Mouse (Mus musculus) T-helper 1 cell (primary cell): ENCODE measurements around the gene Tmem98.

Experiments used
- in situ Hi-C: fragments of 300-600 bp; cut with MboI, MseI; formaldehyde crosslinking; loops from one replicate; pipeline ENCODE4 v1.15.1; 2025; ENCODE audit warnings: high pct_unique_total_duplicates

Gene Tmem98

DNA sequence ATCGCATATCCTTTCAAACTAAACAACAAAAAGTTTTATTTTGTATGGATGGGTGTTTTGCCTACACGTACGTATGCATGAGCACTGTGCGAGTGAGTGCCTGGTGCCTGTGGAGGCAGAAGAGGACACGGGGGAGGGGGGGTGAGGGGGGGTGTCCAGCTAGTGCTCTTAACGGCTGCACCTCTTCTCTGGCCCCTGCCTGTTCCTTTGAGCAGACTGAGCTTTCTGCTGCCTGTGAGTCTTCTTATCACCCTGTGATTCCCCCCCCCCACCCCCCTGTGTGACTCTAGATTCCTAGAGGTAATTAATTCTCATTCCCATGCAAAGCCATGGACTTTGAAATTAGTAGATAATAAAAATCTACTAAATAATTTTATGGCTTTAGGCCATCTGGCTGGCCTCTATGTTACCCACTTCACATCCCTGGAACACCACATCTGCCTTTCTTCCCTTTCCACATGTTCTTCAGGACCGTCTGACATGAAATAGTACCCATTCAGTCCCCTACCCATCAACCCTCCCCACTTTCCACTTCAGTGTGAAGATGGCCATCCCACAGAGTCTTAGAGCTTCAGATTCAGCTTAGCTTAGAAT, 20.2 kb upstream of the Tmem98 start:
- in situ Hi-C loops, result loop anchor here (10.0 kb wide), 2 partner anchors 285 to 375 kb away; no protein-coding TSS in a partner anchor

DNA sequence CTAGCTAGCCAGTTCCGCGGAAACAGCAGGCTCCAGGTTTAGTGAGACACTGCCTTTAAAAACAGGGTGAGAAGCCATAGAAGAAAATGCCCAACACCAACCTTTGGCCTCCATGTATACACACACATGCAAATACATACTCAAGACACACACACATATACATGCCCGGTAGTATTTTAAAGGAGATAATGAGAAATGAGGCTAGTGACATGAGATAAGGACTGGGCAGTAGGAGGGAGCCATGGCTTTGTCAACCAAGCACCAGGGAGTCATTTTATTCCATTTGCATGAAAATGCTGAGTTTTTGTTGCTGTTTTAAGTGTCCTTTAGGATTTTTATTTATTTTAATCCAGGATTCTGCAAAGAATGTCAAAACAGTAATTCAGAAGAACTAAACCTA, 19.6 kb upstream of the Tmem98 start:
- in situ Hi-C loops, result no loop called here

DNA sequence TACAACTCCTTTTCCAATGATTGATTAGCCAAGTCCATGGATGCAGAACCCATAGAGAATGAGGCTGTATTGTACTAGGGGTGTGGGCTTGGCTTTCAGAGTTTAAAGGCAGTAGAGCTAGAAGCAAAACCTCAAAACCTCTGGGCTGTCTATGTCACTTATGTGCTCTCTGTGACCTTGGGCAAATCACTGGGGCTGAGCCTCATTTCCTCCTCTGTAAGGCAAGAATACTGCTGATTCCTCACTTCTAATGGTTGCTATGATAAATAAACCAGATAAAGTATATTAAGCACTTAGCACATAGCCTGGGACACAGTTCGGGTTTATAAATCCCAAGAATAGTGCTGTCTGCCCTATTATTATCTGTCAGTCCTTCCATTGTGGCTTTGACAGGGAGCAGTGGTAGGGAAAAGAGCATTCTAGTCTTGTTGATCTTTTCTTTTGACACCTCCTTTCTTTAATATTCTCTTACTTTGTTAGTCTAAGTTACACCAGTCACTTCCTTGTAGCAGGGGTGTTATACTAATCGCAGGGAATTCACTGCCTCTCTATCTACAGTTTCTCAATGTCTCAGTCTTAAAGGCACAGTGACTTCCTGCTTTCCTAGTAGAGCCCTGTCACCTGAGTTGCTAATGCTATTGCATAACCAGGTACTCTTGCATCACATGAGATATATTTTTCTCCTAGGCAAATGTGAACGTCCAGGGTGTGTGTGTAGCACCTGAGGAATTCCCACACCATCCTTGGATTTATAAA, 18.1 kb upstream of the Tmem98 start:
- in situ Hi-C loops, result no loop called here

DNA sequence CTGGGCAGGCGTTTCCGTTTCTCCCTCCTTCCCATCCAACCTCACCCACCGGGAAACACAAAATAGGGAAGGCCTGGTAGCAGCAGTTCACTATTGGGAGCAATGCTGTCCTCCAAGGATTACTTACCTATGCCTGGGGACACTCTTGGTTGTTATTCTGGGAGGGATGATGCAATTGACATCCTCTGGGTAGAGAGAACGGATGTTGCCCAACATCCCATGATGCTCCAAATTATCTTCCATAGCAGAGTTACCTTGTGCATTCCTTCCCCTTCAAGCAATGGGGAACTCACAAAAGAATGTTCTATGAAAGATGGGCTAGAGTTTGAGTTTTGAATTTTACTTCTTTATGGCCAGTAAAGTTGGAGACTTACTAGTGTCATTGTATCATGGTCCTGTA, 16.6 kb upstream of the Tmem98 start:
- in situ Hi-C loops, result no loop called here

DNA sequence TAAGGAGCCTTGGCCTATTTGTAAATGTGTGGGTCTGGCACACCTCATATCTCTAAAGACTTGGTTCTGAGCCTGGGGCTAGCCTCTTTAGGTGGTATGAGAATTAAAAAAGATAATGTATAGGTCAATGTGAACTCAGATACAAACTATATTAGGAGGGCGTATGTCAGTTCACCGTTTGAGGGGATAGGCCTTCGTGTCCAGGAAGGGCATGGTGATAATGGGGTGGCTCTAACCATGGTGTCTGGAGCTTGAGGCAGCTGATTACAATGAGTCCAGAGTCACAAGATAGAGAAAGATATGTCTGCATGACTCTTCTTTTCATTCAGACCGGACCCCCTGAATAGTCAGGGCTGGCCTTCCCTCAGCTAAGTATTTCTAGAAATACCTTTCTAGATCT, 15.7 kb upstream of the Tmem98 start:
- in situ Hi-C loops, result no loop called here

DNA sequence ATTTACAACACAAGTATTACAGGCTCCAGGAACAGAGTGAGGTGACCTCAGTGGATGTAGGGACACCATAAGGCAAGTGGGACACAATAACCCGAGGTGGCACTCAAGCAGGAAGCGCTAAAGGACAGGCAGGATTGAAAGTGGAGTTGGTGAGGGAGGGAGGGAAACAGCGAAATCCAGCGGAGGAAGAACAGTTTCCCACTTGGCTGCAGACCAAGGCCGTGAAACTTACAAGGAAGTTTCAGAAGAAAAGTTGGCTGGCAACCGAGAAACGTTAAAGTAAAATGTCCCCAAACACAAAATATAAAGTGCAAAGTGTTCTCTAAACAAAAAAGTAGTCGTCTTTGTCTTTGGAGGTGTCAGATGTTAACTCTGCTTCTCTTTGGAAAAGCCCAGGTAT, 14.5 kb upstream of the Tmem98 start:
- in situ Hi-C loops, result no loop called here

DNA sequence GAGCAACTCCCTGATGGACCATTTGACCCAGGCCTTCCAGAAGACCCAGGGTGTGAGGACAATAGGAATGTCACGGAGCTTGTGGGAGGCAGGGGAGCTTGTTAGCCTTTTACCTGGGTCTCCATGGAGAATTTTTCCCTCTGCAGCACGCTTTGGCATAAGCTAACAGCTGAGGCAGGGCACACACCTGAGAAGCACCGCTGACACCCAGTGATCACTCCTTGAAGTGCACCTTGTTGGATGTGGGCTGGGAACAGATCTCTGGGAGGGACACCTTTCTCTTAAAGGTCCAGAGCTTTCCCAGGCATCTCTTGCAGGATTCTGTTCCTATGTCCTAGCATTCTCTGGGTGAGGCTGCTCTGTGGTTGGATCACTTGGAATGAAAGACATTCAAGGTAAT, 10.0 kb upstream of the Tmem98 start:
- in situ Hi-C loops, result no loop called here

DNA sequence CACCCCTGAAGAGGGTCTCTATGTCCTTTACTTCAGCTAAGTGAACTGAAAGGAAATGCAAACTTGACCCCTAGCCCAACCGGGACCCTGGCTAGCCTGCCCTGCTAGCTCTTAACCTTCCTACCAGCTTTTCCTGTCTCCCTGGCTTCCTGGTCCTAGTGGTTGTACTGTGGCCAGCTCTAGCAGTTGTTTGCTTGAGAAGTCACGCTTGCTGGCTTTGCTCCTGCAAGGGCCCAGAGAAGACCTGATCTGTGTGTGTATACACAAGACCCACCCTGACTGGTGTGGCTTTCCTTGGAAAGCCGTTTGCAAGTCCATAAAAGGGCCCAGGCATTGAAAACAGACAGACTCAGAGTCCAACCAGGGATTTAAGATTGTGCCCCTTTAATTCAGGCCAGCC, 7.3 kb upstream of the Tmem98 start:
- in situ Hi-C loops, result no loop called here

DNA sequence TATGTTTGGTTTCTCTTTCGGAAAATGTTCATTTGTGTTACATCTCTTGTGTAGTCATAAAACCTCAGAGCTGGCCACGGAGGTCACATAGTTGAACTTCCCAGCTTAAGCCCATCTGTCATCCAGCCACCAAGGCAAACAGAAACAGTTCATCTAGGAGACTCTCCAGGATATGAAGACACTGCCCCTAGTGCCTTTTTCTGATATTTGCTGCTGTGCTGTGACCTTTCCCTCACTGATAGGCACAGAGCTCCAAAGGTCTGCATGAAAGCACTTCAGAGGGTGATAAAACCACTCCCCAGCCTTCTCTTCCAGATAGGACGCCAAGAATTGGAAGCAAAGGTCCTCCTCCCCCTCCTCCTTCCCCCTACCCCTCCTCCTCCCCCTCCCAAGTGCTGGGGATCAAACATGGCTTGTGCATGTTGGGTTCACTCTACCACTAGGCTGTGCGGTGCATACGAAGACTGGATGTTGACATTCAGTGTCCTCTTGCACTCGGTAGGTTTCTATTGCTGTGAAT, 1.4 kb upstream of the Tmem98 start:
- in situ Hi-C loops, result loop anchor here (5.0 kb wide), 2 partner anchors 41 to 54 kb away; no protein-coding TSS in a partner anchor

DNA sequence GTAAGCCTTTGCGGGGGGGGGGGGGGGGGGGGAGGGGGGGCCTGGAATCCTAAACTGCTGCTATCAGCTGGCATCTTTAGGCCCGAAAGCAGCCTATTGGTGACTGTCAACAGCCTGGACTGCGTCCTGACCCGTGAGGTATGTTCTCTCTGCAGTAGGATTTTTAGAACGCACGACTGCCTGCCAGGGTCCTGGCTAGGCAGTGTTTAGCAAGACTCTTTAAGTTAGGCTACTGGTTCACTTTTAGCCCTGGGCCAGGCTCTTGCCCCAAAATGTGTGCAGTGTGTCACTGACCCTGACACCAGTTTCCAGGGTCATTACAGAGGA, 346 bp upstream of the Tmem98 start:
- in situ Hi-C loops, result loop anchor here (5.0 kb wide), 2 partner anchors 42 to 53 kb away; no protein-coding TSS in a partner anchor

DNA sequence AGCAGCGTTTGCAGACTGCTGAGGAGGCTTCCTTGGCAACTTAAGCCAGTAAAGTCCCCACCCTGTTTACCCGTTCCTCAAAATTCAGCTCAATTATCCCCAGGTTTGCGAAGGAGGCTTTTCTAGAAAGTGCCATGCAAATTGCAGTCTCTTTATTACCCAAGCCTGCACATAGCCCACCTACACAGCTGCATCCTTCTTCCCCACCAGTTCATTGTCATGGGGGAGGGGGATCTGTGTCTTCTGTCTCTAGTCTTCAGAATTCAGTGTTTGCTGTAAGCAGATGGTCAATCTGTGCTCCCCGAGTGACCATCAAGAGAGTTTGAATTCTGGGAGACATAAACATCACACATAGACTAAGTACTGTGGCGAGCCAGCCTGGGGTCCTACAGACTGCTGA, 1.2 kb downstream of the Tmem98 start:
- in situ Hi-C loops, result loop anchor here (5.0 kb wide), 1 partner anchor 114 kb away; no protein-coding TSS in a partner anchor

DNA sequence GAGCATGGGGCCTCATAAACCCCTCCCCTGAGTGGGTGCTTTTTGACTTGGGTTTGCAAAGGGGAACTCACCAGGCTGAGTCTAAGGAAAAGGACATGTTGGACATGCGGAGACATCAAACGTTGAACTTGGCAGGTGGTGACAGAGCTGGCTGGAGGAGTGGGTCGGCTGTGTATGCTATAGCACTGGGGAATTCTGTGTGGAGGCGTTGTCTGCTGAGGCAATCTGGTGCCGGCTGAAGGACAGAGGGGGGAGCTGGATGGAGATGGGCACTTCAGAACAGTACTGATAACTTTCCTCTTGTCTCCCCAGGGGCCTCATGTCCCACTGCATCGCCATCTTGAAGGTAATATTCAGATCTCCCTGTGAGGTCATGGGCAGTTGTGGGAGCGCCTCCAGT, 5.4 kb downstream of the Tmem98 start:
- in situ Hi-C loops, result no loop called here

DNA sequence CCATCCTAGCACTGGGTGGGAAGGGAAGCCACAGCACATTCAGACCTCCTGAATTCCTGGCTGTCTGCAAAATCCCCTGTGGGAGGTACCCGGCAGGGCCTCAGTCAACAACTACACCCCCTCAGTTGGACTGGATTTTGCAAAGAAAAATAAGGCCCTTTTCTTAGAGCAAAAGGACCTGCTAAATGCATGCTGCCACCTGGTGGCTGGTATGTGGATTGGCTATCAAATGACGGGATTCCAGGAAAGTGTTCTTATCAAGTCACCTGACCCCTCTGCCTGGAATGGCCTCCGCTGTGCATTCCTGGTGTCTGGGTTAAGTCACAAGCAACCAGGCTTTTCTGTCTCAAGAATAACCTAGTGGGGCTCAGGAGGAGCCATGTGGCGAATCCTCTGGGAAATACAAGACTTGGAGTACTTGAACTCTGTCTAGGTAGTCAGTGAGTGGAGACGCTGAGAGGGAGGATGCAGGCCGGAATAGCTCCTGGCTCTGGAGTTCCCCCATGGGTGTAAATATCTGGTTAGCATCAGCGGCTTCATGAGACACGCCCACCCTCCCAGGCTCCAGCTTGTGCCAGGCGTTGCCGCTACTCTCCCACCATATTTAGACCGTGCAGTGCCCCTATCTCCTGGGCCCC, 8.2 kb downstream of the Tmem98 start:
- in situ Hi-C loops, result no loop called here

DNA sequence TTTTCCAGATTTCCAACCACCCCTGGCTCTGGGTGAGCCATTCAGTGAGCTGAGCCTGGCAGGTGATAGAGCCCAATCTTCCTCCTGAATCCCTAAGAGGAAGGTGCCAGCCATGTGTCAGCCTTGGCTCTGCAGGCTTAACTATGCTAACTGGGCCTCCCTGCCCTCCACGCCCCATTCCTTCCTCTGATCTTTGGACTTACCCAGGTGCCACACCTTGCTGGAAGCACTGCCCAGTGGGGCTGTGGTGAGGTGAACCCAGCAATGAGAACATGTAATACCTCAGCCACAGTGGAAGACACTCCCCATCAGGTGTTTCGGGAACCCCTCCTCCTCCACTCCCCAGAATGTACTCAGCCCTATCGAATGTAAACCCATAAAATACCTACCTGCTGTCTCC, 10.1 kb downstream of the Tmem98 start:
- in situ Hi-C loops, result no loop called here

DNA sequence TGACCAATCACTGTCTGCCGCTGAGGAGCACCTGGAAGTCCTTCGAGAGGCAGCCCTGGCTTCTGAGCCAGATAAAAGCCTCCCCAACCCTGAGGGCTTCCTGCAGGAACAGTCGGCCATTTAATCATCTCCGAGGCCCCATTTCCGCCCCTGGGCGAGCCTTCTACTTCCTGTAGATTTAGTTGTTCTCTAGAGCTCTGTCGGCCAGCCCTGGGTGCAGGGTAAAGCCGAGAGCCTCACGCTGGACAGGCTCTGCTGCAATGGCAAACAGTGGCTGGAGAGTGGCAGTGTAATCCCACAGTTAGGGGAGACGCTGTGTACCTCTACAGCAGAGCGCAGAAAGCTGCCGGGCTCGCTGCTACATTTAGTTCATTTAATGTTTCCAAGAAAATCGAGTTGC, 11.3 kb downstream of the Tmem98 start:
- in situ Hi-C loops, result no loop called here

DNA sequence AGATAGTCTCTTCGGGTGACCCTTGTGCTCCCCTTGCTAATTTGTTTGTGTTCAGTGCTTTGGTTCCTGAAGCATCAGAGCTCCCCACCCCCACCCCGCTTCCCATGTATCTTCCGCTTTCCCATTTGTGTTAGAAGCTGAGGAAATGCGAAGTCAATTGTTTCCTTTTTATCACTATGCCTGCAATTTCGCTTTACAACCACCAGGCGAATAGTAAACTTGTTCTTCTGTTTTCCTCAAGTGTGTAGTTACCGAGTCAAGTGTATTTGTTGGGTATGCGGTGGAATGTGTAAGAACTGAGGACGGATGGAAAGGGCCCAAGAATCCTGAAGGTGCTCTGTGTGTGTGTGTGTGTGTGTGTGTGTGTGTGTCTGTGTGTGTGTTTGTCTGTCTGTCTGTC, 11.8 kb downstream of the Tmem98 start:
- in situ Hi-C loops, result no loop called here

DNA sequence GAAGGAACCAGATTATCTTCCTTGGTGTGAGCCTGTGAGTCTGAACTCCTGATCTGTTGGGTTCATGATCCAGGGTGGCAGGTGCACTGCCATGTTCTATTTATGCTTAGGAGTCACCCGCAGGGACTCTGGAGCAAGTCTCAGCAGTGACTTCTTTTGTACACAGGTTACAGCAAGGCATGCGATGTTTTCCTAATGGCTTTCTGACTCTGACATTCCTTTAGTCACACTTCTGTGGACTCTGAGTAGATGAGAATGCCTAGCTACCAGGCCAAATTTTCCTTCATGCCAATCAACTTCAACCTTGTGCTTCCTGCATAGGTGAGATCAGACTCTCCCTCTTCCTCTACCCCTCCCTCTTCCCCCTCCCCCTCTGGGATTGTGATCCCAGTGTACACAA, 25.4 kb downstream of the Tmem98 start:
- in situ Hi-C loops, result no loop called here

DNA sequence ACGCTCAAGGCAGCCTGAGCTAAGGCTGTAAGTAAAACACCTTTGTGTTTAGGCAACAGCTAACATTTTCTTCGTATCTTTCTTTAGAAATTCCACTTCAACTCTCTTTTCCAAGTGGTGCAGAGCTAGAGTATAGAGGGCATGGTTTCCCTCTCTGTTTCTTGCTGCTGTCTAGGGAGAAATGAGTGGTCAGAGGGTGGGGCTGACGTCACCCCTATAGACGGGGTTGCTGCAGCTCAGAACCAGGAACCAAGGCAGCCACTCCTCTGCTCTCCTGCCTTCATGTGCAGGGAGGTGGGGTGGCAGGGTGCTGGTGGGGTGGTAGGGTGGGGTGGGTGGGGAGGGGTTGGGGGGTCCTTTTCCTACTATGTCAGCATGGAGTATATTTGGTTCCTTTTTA, 25.9 kb downstream of the Tmem98 start:
- in situ Hi-C loops, result no loop called here

DNA sequence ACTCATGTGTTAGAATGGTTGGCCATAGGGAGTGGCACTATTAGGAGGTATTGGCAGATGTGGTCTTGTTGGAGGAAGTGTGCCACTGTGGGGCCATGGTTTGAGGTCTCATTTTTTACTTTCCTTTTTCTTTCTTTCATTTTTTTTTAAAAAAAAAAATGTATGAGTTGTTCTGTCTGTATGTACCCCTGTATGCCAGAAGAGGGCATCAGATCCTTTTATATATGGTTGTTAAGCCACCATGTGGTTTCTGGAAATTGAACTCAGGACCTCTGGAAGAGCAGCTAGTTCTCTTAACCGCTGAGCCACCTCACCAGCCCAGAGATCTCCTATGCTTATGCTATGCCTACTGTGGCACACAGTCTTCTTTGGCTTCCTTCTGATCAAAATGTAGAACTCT, 28.7 kb downstream of the Tmem98 start:
- in situ Hi-C loops, result no loop called here

DNA sequence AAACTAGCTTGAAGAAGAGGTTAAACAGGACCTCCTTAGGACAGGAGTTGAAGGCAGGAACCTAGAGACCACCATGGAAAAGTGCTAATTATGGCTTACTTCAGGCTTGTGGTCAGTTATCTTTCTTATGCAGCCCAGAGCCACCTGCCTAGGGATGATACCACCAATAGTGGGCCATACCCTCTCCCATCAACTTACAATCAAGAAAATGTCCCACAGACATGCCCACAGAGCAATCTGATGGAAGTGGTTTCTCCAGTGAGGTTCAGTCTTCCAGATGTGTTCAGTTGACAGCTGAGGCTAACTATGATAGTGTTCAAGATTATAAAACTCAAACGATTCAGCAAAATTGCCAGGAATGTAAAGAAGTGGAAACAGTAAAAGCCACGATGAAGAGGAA, 33.5 kb downstream of the Tmem98 start:
- in situ Hi-C loops, result no loop called here

DNA sequence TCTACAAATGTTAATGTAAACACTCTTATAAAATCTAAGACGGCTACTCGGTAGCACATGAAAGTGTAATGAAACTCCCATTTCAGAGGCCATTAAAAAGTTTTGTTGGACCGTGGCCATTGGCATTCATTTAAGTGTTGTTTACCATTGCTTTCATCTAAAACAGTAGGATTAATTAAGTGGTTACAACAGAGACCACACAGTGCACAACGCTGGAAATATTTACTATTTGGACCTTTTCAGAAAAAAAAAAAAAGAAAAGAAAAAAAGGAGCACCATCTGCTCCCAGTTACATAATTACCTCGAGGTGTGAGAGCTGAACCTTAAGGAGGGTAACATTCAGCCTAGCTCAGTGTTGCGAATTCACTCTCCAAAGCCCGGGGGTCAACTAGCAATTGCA, 35.5 kb downstream of the Tmem98 start:
- in situ Hi-C loops, result no loop called here

DNA sequence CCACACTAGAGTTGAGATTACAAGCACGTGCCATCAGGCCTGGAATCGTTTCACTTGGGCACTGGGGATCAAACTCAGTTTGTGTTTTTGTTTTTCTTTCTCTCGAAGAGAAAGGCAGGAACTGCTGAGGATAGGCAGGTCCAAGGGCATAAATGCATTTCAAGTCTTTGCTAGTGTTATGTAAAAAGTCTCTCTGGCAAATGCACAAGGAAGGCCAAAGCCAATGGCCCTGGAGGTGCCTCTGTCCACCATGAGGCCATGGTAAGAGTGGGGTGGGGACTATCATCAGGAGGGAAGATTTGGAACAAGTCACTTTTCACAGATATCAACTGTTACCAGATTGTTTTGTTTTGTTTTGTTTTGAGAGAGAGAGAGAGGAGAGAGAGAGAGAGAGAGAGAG, 36.1 kb downstream of the Tmem98 start:
- in situ Hi-C loops, result no loop called here

DNA sequence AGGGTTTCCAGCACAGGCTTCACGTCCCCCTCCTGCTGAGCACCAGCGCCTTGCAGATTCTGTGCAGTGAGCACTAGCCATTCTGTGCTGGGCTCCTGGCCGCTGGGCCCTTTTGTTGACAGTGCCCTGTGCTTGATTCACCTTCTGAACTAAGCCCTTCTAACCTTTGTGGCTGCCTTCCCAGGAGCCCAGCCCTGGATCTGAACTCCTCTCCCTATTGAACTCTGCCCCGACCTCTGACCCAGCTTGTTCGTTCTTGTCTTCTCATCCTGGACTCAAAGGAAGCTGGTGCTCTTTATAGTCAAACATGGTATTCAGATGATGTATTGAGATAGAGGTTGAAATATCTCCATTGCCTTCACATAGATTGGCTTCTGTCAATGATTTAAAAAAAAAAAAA, 38.2 kb downstream of the Tmem98 start:
- in situ Hi-C loops, result no loop called here
